In genomic region chr7:76392296-76392940, GRCm38 (mm10) we compare ENCODE assay signal across 9 mouse cellular contexts.
DNase-seq lines count a peak whose midpoint lies in the region; ATAC-seq and TF ChIP-seq lines count a peak whose summit lies in the region.
"Had no signal": no experiment of that assay in that cellular context is flagged by ENCODE, and none has a peak within 500 bp of the region (broad histone marks: within the 10 kb centered on the region; RNA-seq: fewer than 3 reads in every experiment).

No protein-coding gene starts in this region.

- no peak for DNase-seq in lung, postnatal 36 days
- no peak for DNase-seq in forebrain, postnatal 0 days
- no peak for DNase-seq in limb, embryonic 14.5 days (ENCODE audit: low spot score)
- DNase-seq in spleen, postnatal 36 days (ENCODE audit: low spot score in 2 of 2) = no peak
- no peak for DNase-seq in spleen, postnatal 14 days (ENCODE audit: low spot score in 2 of 2)
- DNase-seq: thymus, adult 18-20 months had no signal

- no peak overlapping the region for H3K9ac ChIP-seq in lung, embryonic 16.5 days (ENCODE audit: low read length)
- no peak overlapping the region for H3K9ac ChIP-seq in forebrain, postnatal 0 days
- H3K9ac ChIP-seq in limb, embryonic 14.5 days (ENCODE audit: low read depth, low read length, severe bottlenecking) = no peak overlapping the region
- no peak overlapping the region for H3K9ac ChIP-seq in stomach, embryonic 15.5 days

- TF ChIP-seq POLR2A in limb, embryonic 14.5 days (IDR thresholded peaks at IDR 0.05; ENCODE audit: borderline replicate concordance, extremely low read depth, insufficient read depth, insufficient read length) = no peak

- peak; percentile 55 for ATAC-seq in lung, embryonic 16.5 days (ENCODE audit: low read depth)
- ATAC-seq in forebrain, postnatal 0 days = peak; percentile 73
- peak; percentile 60; the same call in 1 of the 2 replicates for ATAC-seq in limb, embryonic 14.5 days (ENCODE audit: low FRiP score, low read depth)
- ATAC-seq in stomach, embryonic 15.5 days (ENCODE audit: insufficient read depth, low FRiP score, low read depth) = peak; percentile 47; the same call in 1 of the 2 replicates

- peaks cover 8% of the 10 kb centered on the region; the same call in 1 of the 2 replicates for H3K4me1 ChIP-seq in lung, embryonic 16.5 days (replicated peaks; ENCODE audit: control insufficient read depth, insufficient read depth, low read length)
- 0 out of 2 replicates have a peak, but pooled peaks cover 3% of the 10 kb centered on the region for H3K4me1 ChIP-seq in forebrain, postnatal 0 days (ENCODE audit: insufficient read depth)
- no peaks in the 10 kb centered on the region for H3K4me1 ChIP-seq in limb, embryonic 14.5 days (ENCODE audit: control insufficient read depth, insufficient read depth, low read length)
- H3K4me1 ChIP-seq in stomach, embryonic 15.5 days = peaks cover 12% of the 10 kb centered on the region

- H3K4me2 ChIP-seq in lung, embryonic 16.5 days (ENCODE audit: low read depth, low read length) = peak overlapping the region; percentile 53
- H3K4me2 ChIP-seq in forebrain, postnatal 0 days (ENCODE audit: low read depth) = peak overlapping the region; percentile 51
- H3K4me2 ChIP-seq in limb, embryonic 14.5 days (replicated peaks; ENCODE audit: low read depth, low read length, severe bottlenecking) = peak overlapping the region; percentile 36
- H3K4me2 ChIP-seq in stomach, embryonic 15.5 days = peak overlapping the region; percentile 55

- TF ChIP-seq CTCF in forebrain, postnatal 0 days (IDR thresholded peaks at IDR 0.05; ENCODE audit: low read depth) = no peak

- H3K27me3 ChIP-seq in lung, embryonic 16.5 days (ENCODE audit: control insufficient read depth, insufficient read depth, low read depth, low read length) = no peaks in the 10 kb centered on the region
- no peaks in the 10 kb centered on the region for H3K27me3 ChIP-seq in forebrain, postnatal 0 days (ENCODE audit: insufficient read depth, low read length)
- no peaks in the 10 kb centered on the region for H3K27me3 ChIP-seq in limb, embryonic 14.5 days (ENCODE audit: control insufficient read depth, insufficient read depth, low read length)
- H3K27me3 ChIP-seq in stomach, embryonic 15.5 days (replicated peaks) = no peaks in the 10 kb centered on the region; the same call in 1 of the 2 replicates

- 5% methylated on average over 15 of the region's 15 CpGs for WGBS in lung, embryonic 16.5 days
- 15% methylated on average over 15 of the region's 15 CpGs for WGBS in forebrain, postnatal 0 days
- 25% methylated on average over 15 of the region's 15 CpGs for WGBS in limb, embryonic 14.5 days
- WGBS in stomach, embryonic 15.5 days = 6% methylated on average over 15 of the region's 15 CpGs

- no peak overlapping the region; the same call in 1 of the 2 replicates for H3K4me3 ChIP-seq in lung, embryonic 16.5 days (ENCODE audit: low read length)
- peak overlapping the region; percentile 33 for H3K4me3 ChIP-seq in forebrain, postnatal 0 days (ENCODE audit: low read depth, low read length)
- no peak overlapping the region for H3K4me3 ChIP-seq in limb, embryonic 14.5 days (replicated peaks; ENCODE audit: low read length)
- peak overlapping the region; percentile 28 for H3K4me3 ChIP-seq in stomach, embryonic 15.5 days (replicated peaks)
- H3K4me3 ChIP-seq: erythroblast, embryonic 14.5 days had no signal

- H3K36me3 ChIP-seq in lung, embryonic 16.5 days (ENCODE audit: control insufficient read depth, insufficient read depth, low read length) = no peaks in the 10 kb centered on the region
- no peaks in the 10 kb centered on the region for H3K36me3 ChIP-seq in forebrain, postnatal 0 days (ENCODE audit: insufficient read depth)
- no peaks in the 10 kb centered on the region for H3K36me3 ChIP-seq in limb, embryonic 14.5 days (ENCODE audit: control insufficient read depth, insufficient read depth, low read length)
- H3K36me3 ChIP-seq in stomach, embryonic 15.5 days = no peaks in the 10 kb centered on the region

- H3K27ac ChIP-seq in lung, embryonic 16.5 days (ENCODE audit: low read length) = no peak overlapping the region
- H3K27ac ChIP-seq in forebrain, postnatal 0 days (ENCODE audit: low read depth, low read length) = 0 out of 2 replicates have a peak overlapping the region, but pooled peaks have one; percentile 11
- H3K27ac ChIP-seq in limb, embryonic 14.5 days (replicated peaks; ENCODE audit: low read depth, low read length) = no peak overlapping the region
- 0 out of 2 replicates have a peak overlapping the region, but pooled peaks have one; percentile 16 for H3K27ac ChIP-seq in stomach, embryonic 15.5 days

- H3K9me3 ChIP-seq in lung, embryonic 16.5 days (ENCODE audit: control insufficient read depth, low read length) = no peaks in the 10 kb centered on the region
- H3K9me3 ChIP-seq in forebrain, postnatal 0 days (ENCODE audit: low read length) = no peaks in the 10 kb centered on the region
- no peaks in the 10 kb centered on the region for H3K9me3 ChIP-seq in limb, embryonic 14.5 days (ENCODE audit: control insufficient read depth, low read length)
- no peaks in the 10 kb centered on the region for H3K9me3 ChIP-seq in stomach, embryonic 15.5 days

Comparison
In these comparisons a context has a peak if more than half of its experiments do, and no peak if none do; other contexts are left out.
1. H3K27ac ChIP-seq: peak in forebrain, postnatal 0 days (single experiment) and stomach, embryonic 15.5 days (single experiment); none in lung, embryonic 16.5 days (single experiment) and limb, embryonic 14.5 days (single experiment).
2. H3K4me3 ChIP-seq: peak in forebrain, postnatal 0 days (single experiment) and stomach, embryonic 15.5 days (single experiment); none in lung, embryonic 16.5 days (single experiment) and limb, embryonic 14.5 days (single experiment).
3. Peak in every context shown above with its lines, with median percentiles within 50 percentile points of each other: ATAC-seq and H3K4me2 ChIP-seq.